Mouse (Mus musculus): Measurements from ENCODE around the gene Nup153. TPM values are rescaled to one million over a fixed set of nuclear protein-coding genes. Genes with fewer than 3 reads are reported as not detected.
A peak's percentile ranks its signal among the peaks of the same experiment; 100 is the strongest.

Gene Nup153
- polyA plus RNA-seq (2012; rRNA removed): 28.4 and 31.9 TPM in 2 replicates

DNA sequence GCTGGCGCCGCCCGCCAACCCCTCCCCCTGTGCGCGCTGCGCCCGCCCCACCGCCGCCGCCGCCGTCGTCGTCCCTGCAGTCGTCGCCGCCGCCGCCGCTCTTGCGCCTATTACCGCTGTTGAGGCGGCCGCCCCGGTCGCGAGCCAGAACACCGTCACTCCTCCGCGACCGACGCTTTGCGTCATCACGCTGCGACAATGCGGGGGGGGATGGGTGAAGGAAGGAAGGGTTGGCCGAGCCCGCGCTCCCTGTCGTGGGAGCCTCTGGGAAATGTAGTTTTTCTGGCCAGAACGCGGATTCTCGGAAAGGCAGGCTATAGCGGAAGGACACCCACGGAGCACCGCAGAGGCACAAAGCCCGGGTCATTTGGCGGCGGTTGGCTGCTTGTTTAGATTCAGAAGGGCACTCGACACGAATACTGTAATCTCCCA lies at the start of gene Nup153:
Gene Nup153 (minus strand): TSS at position 104 of the 432 bp plus-strand sequence.
- Histone ChIP-seq H3K4me3 (ENCODE audit: insufficient read depth, low read length) (peak within 1 kb of the TSS; percentile 24), H3K4me1 (ENCODE audit: control insufficient read depth, insufficient read depth, low read length) (peaks cover 3% of the 10 kb centered on the region; the same call in 1 of the 2 replicates), H3K27ac (ENCODE audit: insufficient read depth, low read length) (peak within 1 kb of the TSS; percentile 58)
- TF ChIP-seq POLR2A (IDR thresholded peaks at IDR 0.05; ENCODE audit: extremely low read depth, insufficient read depth, low read length): peak; percentile 95
- no peak for TF ChIP-seq CTCF (IDR thresholded peaks at IDR 0.05; ENCODE audit: extremely low read depth, insufficient read depth, low read length)

DNA sequence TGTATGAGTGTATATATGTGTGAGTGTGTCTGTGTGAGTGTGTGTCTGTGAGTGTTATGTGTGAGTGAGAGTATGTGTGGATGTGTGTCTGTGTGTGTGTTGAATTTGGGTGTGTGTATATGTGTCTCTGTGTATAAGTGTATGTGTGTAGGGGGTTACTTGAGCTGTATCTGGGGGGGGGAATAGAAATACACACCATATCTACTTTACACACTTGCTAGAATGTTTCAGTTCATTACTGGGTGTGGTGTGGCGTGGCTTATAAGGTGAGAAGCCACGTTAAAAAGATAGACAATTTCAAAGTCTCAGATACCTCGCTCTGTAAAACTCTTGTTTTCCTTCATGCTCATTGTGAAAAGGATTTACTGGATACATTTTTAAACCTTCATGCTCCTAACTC lies 49.7 kb upstream of the Nup153 start:
- Histone ChIP-seq H3K27ac (ENCODE audit: insufficient read depth, low read length) (no peak overlapping the region), H3K4me1 (ENCODE audit: control insufficient read depth, insufficient read depth, low read length) (peaks cover 3% of the 10 kb centered on the region; the same call in 1 of the 2 replicates), H3K4me3 (ENCODE audit: insufficient read depth, low read length) (no peak overlapping the region)
- TF ChIP-seq POLR2A (IDR thresholded peaks at IDR 0.05; ENCODE audit: extremely low read depth, insufficient read depth, low read length): no peak
- TF ChIP-seq CTCF (IDR thresholded peaks at IDR 0.05; ENCODE audit: extremely low read depth, insufficient read depth, low read length): no peak

DNA sequence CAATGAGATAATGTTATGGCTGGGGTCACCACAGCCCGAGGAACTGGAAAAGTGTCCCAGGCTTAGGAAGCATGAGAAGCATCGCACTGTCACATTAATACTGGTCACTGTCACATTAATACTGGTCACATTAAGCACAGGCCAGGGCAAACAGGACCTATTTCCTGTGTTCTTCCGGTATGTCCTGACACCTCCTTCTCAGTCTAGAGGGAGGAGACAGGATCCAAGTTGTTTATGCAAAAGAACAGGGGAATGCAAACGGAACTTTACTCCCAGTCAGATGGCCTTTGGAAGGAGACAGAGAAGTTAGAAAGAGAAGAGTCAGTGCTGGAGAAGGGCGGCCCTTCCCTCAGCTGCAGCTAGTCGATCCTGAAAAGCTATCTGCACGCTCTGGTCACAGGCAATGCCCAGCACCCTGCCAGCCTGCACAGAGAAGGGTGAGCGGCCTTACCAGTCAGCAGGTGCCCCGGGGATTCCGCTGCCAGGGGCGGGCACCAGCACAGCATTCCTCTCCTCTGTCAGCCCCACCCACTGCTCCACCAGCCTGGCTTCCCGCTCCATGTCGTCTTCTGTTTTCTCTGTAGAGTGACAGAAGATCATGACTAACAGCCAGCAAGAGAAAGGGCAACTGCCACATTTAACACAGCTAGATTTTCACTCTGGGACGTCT lies 49.0 kb upstream of the Nup153 start:
- H3K4me3 ChIP-seq (ENCODE audit: insufficient read depth, low read length): no peak overlapping the region
- TF ChIP-seq CTCF (IDR thresholded peaks at IDR 0.05; ENCODE audit: extremely low read depth, insufficient read depth, low read length): no peak
- no peak for TF ChIP-seq POLR2A (IDR thresholded peaks at IDR 0.05; ENCODE audit: extremely low read depth, insufficient read depth, low read length)
- H3K27ac ChIP-seq (ENCODE audit: insufficient read depth, low read length): no peak overlapping the region
- H3K4me1 ChIP-seq (ENCODE audit: control insufficient read depth, insufficient read depth, low read length): peaks cover 3% of the 10 kb centered on the region; the same call in 1 of the 2 replicates

DNA sequence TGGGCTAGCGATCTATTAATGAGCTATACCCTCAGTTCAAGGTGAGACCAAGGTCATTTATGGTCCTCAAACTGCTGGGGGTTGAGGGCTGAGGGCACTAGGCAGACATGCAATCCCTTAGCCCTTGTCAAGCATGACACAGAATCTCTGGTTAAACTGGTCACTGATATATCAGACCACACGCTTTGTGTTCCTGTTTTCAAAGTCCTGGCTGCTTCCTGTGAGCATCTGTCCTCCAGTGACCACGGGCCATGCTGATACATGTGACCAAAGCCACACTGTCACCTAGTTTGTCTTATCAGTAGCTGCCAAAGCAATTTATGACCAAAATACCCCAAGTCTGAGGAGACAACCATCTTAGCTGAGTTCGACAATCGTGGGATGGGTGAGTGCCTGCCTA lies 47.3 kb upstream of the Nup153 start:
- TF ChIP-seq CTCF (IDR thresholded peaks at IDR 0.05; ENCODE audit: extremely low read depth, insufficient read depth, low read length): no peak
- no peak for TF ChIP-seq POLR2A (IDR thresholded peaks at IDR 0.05; ENCODE audit: extremely low read depth, insufficient read depth, low read length)
- Histone ChIP-seq H3K4me3 (ENCODE audit: insufficient read depth, low read length) (no peak overlapping the region), H3K27ac (ENCODE audit: insufficient read depth, low read length) (no peak overlapping the region), H3K4me1 (ENCODE audit: control insufficient read depth, insufficient read depth, low read length) (peaks cover 1% of the 10 kb centered on the region; the same call in 1 of the 2 replicates)

DNA sequence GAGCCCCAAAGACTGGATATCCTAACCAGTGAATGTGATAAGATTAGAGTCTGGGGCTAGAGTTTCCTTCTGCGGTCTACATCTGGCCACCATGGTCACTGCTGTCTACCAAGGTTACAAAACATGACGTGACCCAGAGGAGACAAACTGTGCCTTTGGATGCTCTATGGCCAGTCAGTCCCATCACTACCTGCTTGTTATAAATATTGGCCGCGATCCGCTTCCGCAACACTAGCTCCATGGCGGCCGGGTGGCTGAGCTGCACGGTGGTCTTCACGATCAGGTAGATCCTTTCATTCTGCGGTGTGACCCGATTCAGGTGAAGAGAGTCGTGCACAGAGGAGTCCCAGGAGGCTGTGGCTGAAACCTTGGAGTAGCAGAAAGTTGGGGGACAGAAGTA lies 44.8 kb upstream of the Nup153 start:
- Histone ChIP-seq H3K4me1 (ENCODE audit: control insufficient read depth, insufficient read depth, low read length) (no peaks in the 10 kb centered on the region), H3K4me3 (ENCODE audit: insufficient read depth, low read length) (no peak overlapping the region), H3K27ac (ENCODE audit: insufficient read depth, low read length) (no peak overlapping the region)
- no peak for TF ChIP-seq CTCF (IDR thresholded peaks at IDR 0.05; ENCODE audit: extremely low read depth, insufficient read depth, low read length)
- no peak for TF ChIP-seq POLR2A (IDR thresholded peaks at IDR 0.05; ENCODE audit: extremely low read depth, insufficient read depth, low read length)

DNA sequence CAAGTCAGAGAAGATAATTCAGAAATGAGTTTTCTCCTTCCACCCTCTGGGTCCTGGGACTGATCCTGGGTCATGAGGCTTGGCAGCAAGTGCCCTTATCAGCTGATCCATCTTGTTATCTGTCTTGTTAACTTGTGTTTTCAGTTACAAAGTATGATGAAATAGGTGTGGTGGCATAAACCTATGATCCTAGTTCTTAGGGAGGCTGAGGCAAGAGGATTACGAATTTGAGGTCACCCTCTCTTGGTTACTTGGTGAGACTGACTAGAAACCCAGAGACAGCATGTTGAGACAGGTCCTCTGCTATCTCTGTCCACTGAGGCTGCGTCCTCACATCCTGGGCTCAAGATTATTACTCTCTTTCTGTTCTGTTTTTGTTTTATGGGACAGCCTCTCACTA lies 37.6 kb upstream of the Nup153 start:
- Histone ChIP-seq H3K4me1 (ENCODE audit: control insufficient read depth, insufficient read depth, low read length) (no peaks in the 10 kb centered on the region), H3K27ac (ENCODE audit: insufficient read depth, low read length) (no peak overlapping the region), H3K4me3 (ENCODE audit: insufficient read depth, low read length) (no peak overlapping the region)
- no peak for TF ChIP-seq POLR2A (IDR thresholded peaks at IDR 0.05; ENCODE audit: extremely low read depth, insufficient read depth, low read length)
- no peak for TF ChIP-seq CTCF (IDR thresholded peaks at IDR 0.05; ENCODE audit: extremely low read depth, insufficient read depth, low read length)

DNA sequence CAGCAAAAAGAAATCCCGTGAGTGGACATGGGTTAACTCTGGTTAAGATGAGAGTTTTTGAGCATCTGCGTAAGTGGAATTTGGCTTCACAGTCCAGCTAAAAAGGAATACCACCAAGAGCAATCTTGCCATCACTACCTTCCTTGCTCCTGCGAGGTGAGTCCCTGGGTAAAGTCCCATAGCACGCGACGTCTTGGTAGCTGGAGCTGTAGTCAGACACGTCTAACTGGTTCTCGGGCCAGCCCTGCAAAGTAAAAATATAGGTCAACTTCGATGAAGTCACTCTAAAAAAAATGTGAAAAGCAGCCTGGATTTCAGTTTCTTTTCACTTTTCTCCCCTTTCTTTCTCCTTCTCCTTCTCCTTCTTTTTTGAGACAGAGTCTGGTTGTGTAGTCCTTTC lies 35.5 kb upstream of the Nup153 start:
- H3K4me3 ChIP-seq (ENCODE audit: insufficient read depth, low read length): no peak overlapping the region
- no peak overlapping the region for H3K27ac ChIP-seq (ENCODE audit: insufficient read depth, low read length)
- TF ChIP-seq CTCF (IDR thresholded peaks at IDR 0.05; ENCODE audit: extremely low read depth, insufficient read depth, low read length): no peak
- TF ChIP-seq POLR2A (IDR thresholded peaks at IDR 0.05; ENCODE audit: extremely low read depth, insufficient read depth, low read length): no peak
- H3K4me1 ChIP-seq (ENCODE audit: control insufficient read depth, insufficient read depth, low read length): no peaks in the 10 kb centered on the region

DNA sequence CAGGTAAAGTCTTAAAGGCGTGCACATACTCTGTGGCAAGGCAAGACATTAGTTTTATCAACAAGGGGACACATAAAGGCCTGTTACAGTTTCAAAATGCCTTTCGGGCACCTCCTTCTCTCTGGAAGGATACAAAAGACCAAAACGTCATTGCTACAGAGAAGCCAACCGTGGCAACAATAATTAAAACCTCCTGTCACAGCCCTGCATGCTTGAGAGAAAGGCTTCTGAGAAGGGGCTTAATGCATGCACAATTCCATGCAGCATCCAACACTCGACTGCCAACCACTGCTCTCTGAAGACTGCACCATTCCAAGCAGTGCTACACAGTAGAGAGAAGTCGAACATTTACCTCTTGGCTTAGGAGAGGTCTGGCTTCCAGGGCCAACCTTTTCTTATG lies 33.2 kb upstream of the Nup153 start:
- no peak overlapping the region for H3K27ac ChIP-seq (ENCODE audit: insufficient read depth, low read length)
- H3K4me3 ChIP-seq (ENCODE audit: insufficient read depth, low read length): no peak overlapping the region
- no peaks in the 10 kb centered on the region for H3K4me1 ChIP-seq (ENCODE audit: control insufficient read depth, insufficient read depth, low read length)
- TF ChIP-seq CTCF (IDR thresholded peaks at IDR 0.05; ENCODE audit: extremely low read depth, insufficient read depth, low read length): no peak
- no peak for TF ChIP-seq POLR2A (IDR thresholded peaks at IDR 0.05; ENCODE audit: extremely low read depth, insufficient read depth, low read length)

DNA sequence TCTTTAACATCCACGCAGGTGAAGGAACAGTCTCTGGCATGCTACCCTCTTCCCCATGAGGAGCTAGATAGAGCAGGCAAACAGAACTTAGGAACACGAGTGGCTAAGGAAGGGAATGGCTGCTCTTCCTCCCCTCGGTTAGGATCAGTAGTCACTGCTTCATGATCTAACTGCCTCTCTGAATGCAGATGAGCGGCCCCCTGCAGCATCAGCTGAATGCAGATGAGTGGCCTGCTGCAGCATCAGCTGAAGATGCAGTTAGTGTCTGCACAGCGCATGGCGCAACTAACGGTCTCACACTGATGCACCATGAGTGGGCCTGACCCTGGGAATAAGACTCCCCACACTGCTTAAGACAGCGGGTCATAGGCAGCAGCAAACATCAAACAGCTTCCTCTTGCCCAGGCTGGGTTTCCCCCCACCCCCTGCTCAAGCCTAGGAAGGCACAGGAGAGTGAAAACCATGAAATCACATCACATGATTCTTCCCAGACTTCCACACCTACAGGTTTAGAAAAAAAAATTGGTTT lies 31.6 kb upstream of the Nup153 start:
- no peak overlapping the region for H3K4me3 ChIP-seq (ENCODE audit: insufficient read depth, low read length)
- H3K4me1 ChIP-seq (ENCODE audit: control insufficient read depth, insufficient read depth, low read length): no peaks in the 10 kb centered on the region
- no peak overlapping the region for H3K27ac ChIP-seq (ENCODE audit: insufficient read depth, low read length)
- TF ChIP-seq POLR2A (IDR thresholded peaks at IDR 0.05; ENCODE audit: extremely low read depth, insufficient read depth, low read length) (no peak), CTCF (IDR thresholded peaks at IDR 0.05; ENCODE audit: extremely low read depth, insufficient read depth, low read length) (no peak)

DNA sequence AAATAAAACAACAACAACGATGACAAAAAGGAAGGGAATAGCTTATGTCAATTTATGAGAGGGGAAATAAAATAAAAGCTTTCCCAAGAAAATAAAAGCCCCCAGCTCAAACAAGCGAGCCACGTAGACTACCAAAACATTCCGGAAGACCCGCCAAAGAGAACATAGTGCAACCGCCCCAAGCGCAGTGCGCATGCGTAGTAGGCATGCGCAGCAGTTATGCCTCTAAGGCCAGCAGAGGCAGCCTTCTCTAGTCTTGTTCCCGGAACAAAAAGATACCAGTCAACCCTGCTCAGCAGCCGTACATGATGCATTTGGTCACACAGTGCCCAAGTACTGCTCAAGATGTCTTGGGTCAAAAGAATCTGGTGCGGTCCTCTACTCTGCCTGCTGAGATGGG lies 30.9 kb upstream of the Nup153 start:
- Histone ChIP-seq H3K4me1 (ENCODE audit: control insufficient read depth, insufficient read depth, low read length) (no peaks in the 10 kb centered on the region), H3K27ac (ENCODE audit: insufficient read depth, low read length) (no peak overlapping the region), H3K4me3 (ENCODE audit: insufficient read depth, low read length) (no peak overlapping the region)
- TF ChIP-seq POLR2A (IDR thresholded peaks at IDR 0.05; ENCODE audit: extremely low read depth, insufficient read depth, low read length) (no peak), CTCF (IDR thresholded peaks at IDR 0.05; ENCODE audit: extremely low read depth, insufficient read depth, low read length) (no peak)

Data from cortical plate, adult 2 months (tissue).